Mouse (Mus musculus): ENCODE measurements around the gene Aldh3b2. TPM values are rescaled to one million over a fixed set of nuclear protein-coding genes. Genes with fewer than 3 reads are reported as not detected.
A peak's percentile ranks its signal among the peaks of the same experiment; 100 is the strongest.

Gene Aldh3b2
- polyA plus RNA-seq, 1 experiment from 2014 or later: 44.0 TPM

DNA sequence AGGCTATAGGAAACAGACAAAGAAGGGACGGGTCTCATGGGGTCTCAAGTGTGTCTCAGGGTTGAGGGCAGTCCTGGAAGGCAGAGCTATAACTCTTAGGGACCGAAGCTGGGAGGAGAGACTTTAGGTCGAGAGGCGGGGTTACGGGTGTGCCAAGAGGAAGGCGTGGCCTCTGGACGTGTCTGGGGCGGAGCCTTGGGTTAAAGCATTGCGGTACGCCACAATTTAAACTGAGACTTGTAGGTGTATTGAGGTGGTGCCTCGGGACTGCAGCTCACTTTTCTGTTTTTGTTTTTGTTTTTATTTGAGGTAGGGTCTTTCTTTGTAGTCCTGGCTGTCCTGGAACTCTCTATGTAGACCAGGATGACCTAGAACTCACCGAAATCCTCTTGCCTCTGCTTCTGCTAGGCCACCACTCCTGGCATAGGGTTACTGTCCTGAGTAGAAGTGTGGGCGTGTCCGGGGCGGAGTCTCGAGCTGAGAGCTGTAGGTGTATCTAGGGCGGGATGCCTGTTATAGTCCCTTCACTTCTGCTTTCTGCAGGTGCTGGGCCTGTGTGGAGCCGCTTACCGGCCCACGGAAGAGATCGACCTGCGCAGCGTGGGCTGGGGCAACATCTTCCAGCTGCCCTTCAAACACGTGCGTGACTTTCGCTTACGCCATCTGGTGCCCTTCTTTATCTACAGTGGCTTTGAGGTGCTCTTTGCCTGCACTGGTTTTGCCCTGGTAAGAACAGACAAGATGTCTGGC is 29.0 kb upstream of the Aldh3b2 start:
- peak; percentile 78 for ATAC-seq (ENCODE audit: insufficient read depth, low FRiP score)
- Histone ChIP-seq H3K9me3 (replicated peaks; ENCODE audit: control insufficient read depth, low read length) (no peaks in the 10 kb centered on the region), H3K4me2 (ENCODE audit: low read depth, low read length) (peak overlapping the region; percentile 39; the same call in 1 of the 2 replicates), H3K4me1 (ENCODE audit: control insufficient read depth, insufficient read depth, low read length) (peaks cover 3% of the 10 kb centered on the region; the same call in 1 of the 2 replicates), H3K9ac (ENCODE audit: low read length) (no peak overlapping the region), H3K4me3 (replicated peaks; ENCODE audit: low read length) (peak overlapping the region; percentile 23; the same call in 1 of the 2 replicates), H3K36me3 (ENCODE audit: control insufficient read depth, insufficient read depth, low read length) (no peaks in the 10 kb centered on the region), H3K27me3 (ENCODE audit: control insufficient read depth, insufficient read depth, low read length) (no peaks in the 10 kb centered on the region), H3K27ac (ENCODE audit: low read length) (no peak overlapping the region)
- WGBS: 23% methylated on average over 27 of the region's 27 CpGs

DNA sequence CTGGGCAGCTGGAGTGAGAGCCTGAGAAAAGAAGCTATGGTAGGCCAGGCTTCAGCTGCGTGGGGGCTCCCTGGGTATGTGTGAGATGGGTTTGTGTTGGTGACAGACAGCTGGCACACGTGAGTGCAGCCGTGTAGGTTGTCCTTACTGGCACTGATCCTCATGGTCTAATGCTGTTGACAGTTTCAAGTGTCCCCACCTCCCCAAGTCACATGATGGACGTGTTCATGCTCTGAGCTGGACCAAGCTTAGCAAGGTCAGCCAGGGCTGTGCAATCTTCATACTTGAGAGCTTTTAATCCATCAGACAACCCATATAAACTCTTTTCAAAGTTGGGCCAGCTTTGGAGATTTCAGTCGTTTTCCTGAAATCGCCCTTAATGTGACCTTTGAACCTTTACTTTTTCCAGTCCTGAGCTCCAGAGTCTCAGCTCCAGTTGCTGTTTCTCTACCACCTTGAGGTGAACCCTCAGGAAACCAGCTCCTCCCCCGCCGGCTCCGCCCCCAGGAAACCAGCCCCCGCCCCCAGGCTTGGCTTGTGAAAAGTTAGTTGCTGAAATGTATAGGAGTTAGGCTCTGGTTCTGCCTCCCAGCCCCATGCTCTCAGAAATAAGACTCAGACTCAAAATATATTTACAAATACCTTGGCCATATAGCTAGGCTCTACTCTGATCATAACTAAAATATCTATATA is 26.1 kb upstream of the Aldh3b2 start:
- 28% methylated on average over 10 of the region's 10 CpGs for WGBS
- Histone ChIP-seq H3K4me1 (ENCODE audit: control insufficient read depth, insufficient read depth, low read length) (peaks cover 3% of the 10 kb centered on the region; the same call in 1 of the 2 replicates), H3K9me3 (replicated peaks; ENCODE audit: control insufficient read depth, low read length) (no peaks in the 10 kb centered on the region), H3K9ac (ENCODE audit: low read length) (no peak overlapping the region), H3K4me2 (ENCODE audit: low read depth, low read length) (no peak overlapping the region), H3K4me3 (replicated peaks; ENCODE audit: low read length) (no peak overlapping the region), H3K36me3 (ENCODE audit: control insufficient read depth, insufficient read depth, low read length) (no peaks in the 10 kb centered on the region), H3K27ac (ENCODE audit: low read length) (no peak overlapping the region), H3K27me3 (ENCODE audit: control insufficient read depth, insufficient read depth, low read length) (no peaks in the 10 kb centered on the region)
- no peak; the same call in 1 of the 2 replicates for ATAC-seq (ENCODE audit: insufficient read depth, low FRiP score)

DNA sequence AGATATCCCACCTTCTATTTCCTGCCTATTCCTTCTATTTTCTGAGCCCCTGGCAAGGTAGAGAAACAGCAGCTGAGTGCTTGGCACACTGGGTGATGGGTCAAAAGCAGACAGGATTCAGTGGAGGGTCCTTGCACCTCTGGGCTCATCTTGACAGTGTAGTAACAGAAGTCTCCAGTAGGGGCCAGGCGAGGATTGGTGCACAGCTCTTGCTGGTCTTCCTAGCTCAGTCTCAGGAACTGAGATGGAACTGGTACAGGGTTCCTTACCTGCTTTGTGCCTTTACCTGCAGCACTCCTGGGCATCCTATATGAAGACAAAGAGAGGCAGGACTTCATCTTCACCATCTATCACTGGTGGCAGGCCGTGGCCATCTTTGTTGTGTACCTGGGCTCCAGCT is 25.4 kb upstream of the Aldh3b2 start:
- Histone ChIP-seq H3K36me3 (ENCODE audit: control insufficient read depth, insufficient read depth, low read length) (no peaks in the 10 kb centered on the region), H3K27me3 (ENCODE audit: control insufficient read depth, insufficient read depth, low read length) (no peaks in the 10 kb centered on the region), H3K4me1 (ENCODE audit: control insufficient read depth, insufficient read depth, low read length) (peaks cover 3% of the 10 kb centered on the region; the same call in 1 of the 2 replicates), H3K27ac (ENCODE audit: low read length) (no peak overlapping the region), H3K4me3 (replicated peaks; ENCODE audit: low read length) (no peak overlapping the region), H3K4me2 (ENCODE audit: low read depth, low read length) (no peak overlapping the region), H3K9me3 (replicated peaks; ENCODE audit: control insufficient read depth, low read length) (no peaks in the 10 kb centered on the region), H3K9ac (ENCODE audit: low read length) (no peak overlapping the region)
- WGBS: 20% methylated on average over 2 of the region's 2 CpGs
- peak; percentile 35; the same call in 1 of the 2 replicates for ATAC-seq (ENCODE audit: insufficient read depth, low FRiP score)

DNA sequence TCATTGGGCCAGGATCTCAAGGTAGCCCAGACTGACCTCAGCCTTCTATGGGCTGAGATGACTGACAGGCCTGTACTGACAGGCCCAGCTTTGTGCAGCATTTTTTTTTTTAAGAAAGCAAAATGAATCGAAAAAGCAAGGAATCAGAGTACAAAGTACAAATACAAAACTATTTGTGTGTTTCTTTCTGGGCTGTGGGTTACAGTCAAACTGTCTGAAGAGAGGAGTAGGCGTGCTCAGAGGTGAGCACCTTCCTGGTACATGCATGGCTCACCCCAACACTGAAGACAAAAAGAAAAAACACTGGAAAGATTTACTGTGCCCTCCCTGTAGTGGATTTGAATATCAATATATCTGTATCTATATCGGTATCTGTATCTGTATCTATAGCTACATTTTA is 24.3 kb upstream of the Aldh3b2 start:
- ATAC-seq (ENCODE audit: insufficient read depth, low FRiP score): no peak
- Histone ChIP-seq H3K36me3 (ENCODE audit: control insufficient read depth, insufficient read depth, low read length) (no peaks in the 10 kb centered on the region), H3K27me3 (ENCODE audit: control insufficient read depth, insufficient read depth, low read length) (no peaks in the 10 kb centered on the region), H3K4me3 (replicated peaks; ENCODE audit: low read length) (no peak overlapping the region), H3K4me1 (ENCODE audit: control insufficient read depth, insufficient read depth, low read length) (peaks cover 3% of the 10 kb centered on the region; the same call in 1 of the 2 replicates), H3K4me2 (ENCODE audit: low read depth, low read length) (no peak overlapping the region), H3K27ac (ENCODE audit: low read length) (no peak overlapping the region), H3K9me3 (replicated peaks; ENCODE audit: control insufficient read depth, low read length) (no peaks in the 10 kb centered on the region), H3K9ac (ENCODE audit: low read length) (no peak overlapping the region)
- 84% methylated on average over 3 of the region's 3 CpGs for WGBS

DNA sequence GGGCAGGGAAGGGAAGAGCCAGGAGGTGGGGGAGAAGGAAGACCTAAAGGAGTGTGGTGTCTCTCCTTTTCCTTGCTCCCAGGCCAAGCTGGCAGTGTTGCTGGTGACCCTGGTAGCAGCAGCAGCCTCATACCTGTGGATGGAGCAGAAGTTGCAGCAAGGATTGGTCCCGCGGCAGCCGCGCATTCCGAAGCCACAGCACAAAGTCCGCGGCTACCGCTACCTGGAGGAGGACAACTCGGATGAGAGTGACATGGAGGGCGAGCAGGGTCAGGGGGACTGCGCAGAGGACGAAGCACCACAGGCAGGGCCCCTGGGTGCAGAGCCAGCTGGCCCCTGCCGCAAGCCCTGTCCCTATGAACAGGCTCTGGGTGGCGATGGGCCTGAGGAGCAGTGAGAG is 23.6 kb upstream of the Aldh3b2 start:
- Histone ChIP-seq H3K27me3 (ENCODE audit: control insufficient read depth, insufficient read depth, low read length) (no peaks in the 10 kb centered on the region), H3K36me3 (ENCODE audit: control insufficient read depth, insufficient read depth, low read length) (no peaks in the 10 kb centered on the region), H3K9me3 (replicated peaks; ENCODE audit: control insufficient read depth, low read length) (no peaks in the 10 kb centered on the region), H3K4me3 (replicated peaks; ENCODE audit: low read length) (no peak overlapping the region), H3K27ac (ENCODE audit: low read length) (no peak overlapping the region), H3K4me2 (ENCODE audit: low read depth, low read length) (no peak overlapping the region), H3K9ac (ENCODE audit: low read length) (no peak overlapping the region), H3K4me1 (ENCODE audit: control insufficient read depth, insufficient read depth, low read length) (no peaks in the 10 kb centered on the region)
- ATAC-seq (ENCODE audit: insufficient read depth, low FRiP score): no peak
- 67% methylated on average over 14 of the region's 14 CpGs for WGBS

DNA sequence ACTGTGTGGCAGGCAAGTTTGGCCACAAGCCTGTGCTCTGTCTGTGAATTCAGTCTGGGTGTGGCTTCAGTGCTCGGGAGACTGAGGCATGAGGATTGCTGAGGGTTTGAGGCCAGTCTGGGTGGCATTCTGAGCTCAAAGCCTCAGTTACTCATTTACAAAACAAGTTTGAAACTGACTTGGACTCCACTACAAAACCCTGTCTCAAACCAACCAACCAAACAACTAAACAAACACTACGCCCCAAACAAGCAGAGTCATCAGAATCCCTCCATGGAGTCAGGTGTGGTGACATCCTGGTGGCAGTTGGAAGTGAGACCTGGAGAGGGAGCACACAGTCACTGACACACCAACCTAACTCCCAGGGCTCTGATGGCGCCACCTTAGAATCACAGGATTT is 21.8 kb upstream of the Aldh3b2 start:
- no peak for ATAC-seq (ENCODE audit: insufficient read depth, low FRiP score)
- Histone ChIP-seq H3K4me2 (ENCODE audit: low read depth, low read length) (no peak overlapping the region), H3K4me1 (ENCODE audit: control insufficient read depth, insufficient read depth, low read length) (no peaks in the 10 kb centered on the region), H3K9ac (ENCODE audit: low read length) (no peak overlapping the region), H3K27me3 (ENCODE audit: control insufficient read depth, insufficient read depth, low read length) (no peaks in the 10 kb centered on the region), H3K27ac (ENCODE audit: low read length) (no peak overlapping the region), H3K4me3 (replicated peaks; ENCODE audit: low read length) (no peak overlapping the region), H3K36me3 (ENCODE audit: control insufficient read depth, insufficient read depth, low read length) (no peaks in the 10 kb centered on the region), H3K9me3 (replicated peaks; ENCODE audit: control insufficient read depth, low read length) (no peaks in the 10 kb centered on the region)
- 72% methylated on average over 3 of the region's 3 CpGs for WGBS

DNA sequence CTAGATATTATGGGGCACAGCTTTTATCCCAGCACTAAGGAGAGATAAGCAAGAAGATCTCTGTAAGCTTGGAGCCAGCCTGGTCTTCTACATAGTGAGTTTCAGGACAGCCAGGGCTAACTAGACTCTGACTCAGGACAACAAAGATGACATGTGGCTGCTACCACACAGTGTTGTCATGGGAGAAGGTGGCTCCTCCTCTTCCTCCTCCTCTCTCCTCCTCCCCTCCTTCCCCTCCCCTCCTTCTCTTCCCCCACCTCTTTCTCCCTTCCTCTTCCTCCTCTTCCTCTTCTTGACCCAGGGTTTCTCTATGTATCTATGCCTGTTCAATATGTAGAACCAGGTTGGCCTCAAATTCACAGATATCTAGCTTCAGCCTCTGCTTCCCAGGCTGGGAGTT is 20.7 kb upstream of the Aldh3b2 start:
- Histone ChIP-seq H3K9me3 (replicated peaks; ENCODE audit: control insufficient read depth, low read length) (no peaks in the 10 kb centered on the region), H3K9ac (ENCODE audit: low read length) (no peak overlapping the region), H3K4me3 (replicated peaks; ENCODE audit: low read length) (no peak overlapping the region), H3K4me1 (ENCODE audit: control insufficient read depth, insufficient read depth, low read length) (no peaks in the 10 kb centered on the region), H3K27me3 (ENCODE audit: control insufficient read depth, insufficient read depth, low read length) (no peaks in the 10 kb centered on the region), H3K4me2 (ENCODE audit: low read depth, low read length) (no peak overlapping the region), H3K36me3 (ENCODE audit: control insufficient read depth, insufficient read depth, low read length) (no peaks in the 10 kb centered on the region), H3K27ac (ENCODE audit: low read length) (no peak overlapping the region)
- no peak for ATAC-seq (ENCODE audit: insufficient read depth, low FRiP score)

DNA sequence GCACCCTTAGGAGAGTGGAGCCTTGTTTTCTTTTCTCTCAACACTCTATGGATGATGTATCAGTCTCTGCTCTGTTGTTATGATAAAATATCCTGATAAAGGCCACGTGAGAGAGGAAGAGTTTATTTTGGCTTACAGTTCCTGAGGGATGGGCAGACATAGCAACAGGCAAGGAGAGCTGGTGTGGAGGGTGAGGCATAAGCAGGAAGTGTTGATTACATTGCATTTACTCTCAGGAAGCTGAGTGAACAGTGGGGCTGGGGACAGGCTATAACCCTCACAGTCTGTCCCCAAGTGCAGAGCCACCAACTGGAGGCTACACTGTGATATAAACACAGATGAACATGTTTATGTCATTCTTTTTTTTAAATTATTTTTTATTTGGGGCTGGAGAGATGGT is 20.0 kb upstream of the Aldh3b2 start:
- no peak for ATAC-seq (ENCODE audit: insufficient read depth, low FRiP score)
- 28% methylated on average over 1 of the region's 1 CpGs for WGBS
- no peaks in the 10 kb centered on the region for H3K4me1 ChIP-seq (ENCODE audit: control insufficient read depth, insufficient read depth, low read length)
- H3K27me3 ChIP-seq (ENCODE audit: control insufficient read depth, insufficient read depth, low read length): no peaks in the 10 kb centered on the region
- H3K9me3 ChIP-seq (replicated peaks; ENCODE audit: control insufficient read depth, low read length): no peaks in the 10 kb centered on the region
- no peak overlapping the region for H3K9ac ChIP-seq (ENCODE audit: low read length)
- no peak overlapping the region for H3K4me2 ChIP-seq (ENCODE audit: low read depth, low read length)
- no peaks in the 10 kb centered on the region for H3K36me3 ChIP-seq (ENCODE audit: control insufficient read depth, insufficient read depth, low read length)
- no peak overlapping the region for H3K4me3 ChIP-seq (replicated peaks; ENCODE audit: low read length)
- no peak overlapping the region for H3K27ac ChIP-seq (ENCODE audit: low read length)

DNA sequence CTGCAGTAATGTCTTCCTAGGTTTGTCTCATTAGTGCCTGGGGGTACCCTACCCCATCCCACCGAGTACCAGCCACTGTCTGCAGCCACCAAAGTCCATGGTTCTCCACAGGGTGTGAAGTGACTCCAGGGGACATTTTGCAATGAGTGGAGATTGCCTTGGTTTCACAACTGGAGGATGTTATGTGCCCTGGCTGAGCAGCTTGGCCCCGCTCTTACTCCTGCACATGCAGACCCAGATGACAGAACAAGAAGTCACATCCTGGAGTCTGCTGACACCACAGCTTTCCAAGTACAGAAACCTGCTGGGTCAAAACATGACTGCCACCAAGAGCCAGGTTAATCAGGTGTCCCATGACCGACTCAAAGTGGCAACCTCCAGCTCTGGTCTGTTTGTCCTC is 17.1 kb upstream of the Aldh3b2 start:
- H3K4me1 ChIP-seq (ENCODE audit: control insufficient read depth, insufficient read depth, low read length): no peaks in the 10 kb centered on the region
- no peaks in the 10 kb centered on the region for H3K9me3 ChIP-seq (replicated peaks; ENCODE audit: control insufficient read depth, low read length)
- no peak for ATAC-seq (ENCODE audit: insufficient read depth, low FRiP score)
- no peak overlapping the region for H3K4me3 ChIP-seq (replicated peaks; ENCODE audit: low read length)
- H3K9ac ChIP-seq (ENCODE audit: low read length): no peak overlapping the region
- no peak overlapping the region for H3K4me2 ChIP-seq (ENCODE audit: low read depth, low read length)
- no peak overlapping the region for H3K27ac ChIP-seq (ENCODE audit: low read length)
- WGBS: 67% methylated on average over 3 of the region's 3 CpGs
- H3K27me3 ChIP-seq (ENCODE audit: control insufficient read depth, insufficient read depth, low read length): no peaks in the 10 kb centered on the region
- H3K36me3 ChIP-seq (ENCODE audit: control insufficient read depth, insufficient read depth, low read length): no peaks in the 10 kb centered on the region
